Mouse (Mus musculus) spleen, postnatal 4 days (tissue): Measurements from ENCODE around the gene Sptbn1.

Experiments used
- DNase-seq, 2 experiments: peaks; one replicate each; pipeline ENCODE4 v3.0.0; 2022; ENCODE audit warnings: low spot score in 2 of 2

Sptbn1 gene

GRCm38 (mm10) chr11:30267892-30268647 lies at the start of gene Sptbn1:
Gene Sptbn1, minus strand, starts transcription at chr11:30268175.
- DNase-seq = peak; percentile 35 to 65

- no peak for DNase-seq
Observed at GRCm38 (mm10) chr11:30294279-30294678, 26.3 kb upstream of the Sptbn1 start.

DNA sequence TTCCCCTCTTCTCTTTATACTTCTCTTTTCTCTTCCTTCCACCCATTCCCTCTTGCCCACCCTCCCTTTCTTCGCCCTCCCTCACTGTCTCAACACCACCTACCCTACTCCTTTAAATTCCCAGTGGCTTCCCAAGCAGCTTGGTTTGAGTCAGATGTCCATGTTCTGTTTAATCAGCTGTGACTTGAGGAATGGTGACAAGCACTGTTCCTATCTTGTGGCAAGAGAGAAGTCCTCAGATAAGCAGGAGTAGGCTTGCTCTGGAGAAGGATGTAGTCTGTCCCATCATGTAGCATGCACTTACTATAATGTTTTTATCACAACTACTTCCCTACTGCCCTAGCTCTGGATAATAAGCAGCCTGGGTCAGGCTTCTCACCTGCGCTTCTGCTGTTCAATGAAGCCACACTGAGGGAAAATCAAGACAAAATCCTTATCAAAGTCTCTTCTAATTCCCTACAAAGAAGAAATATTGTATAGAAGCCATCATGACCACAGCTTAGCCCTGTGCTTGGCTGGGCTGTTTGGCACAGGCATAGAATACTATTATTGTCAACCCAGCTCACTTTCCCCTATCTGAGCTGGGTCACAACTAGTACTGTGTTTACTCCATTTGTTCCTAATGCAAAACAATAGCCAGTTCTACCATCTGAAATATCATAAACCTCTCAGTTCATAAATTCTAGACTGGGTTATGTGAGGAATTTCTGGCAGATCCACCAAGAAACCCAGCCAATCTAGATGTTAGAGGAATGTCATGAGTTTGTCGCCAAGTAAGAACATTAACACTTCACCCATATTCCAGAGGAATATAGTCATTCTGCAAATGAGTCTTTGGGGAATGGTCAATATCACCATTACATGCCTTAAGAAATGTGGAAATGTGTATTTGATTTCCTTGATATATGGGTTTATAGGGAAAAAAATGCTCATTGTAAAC lies 24.5 kb upstream of the Sptbn1 start:
- DNase-seq = no peak

DNA sequence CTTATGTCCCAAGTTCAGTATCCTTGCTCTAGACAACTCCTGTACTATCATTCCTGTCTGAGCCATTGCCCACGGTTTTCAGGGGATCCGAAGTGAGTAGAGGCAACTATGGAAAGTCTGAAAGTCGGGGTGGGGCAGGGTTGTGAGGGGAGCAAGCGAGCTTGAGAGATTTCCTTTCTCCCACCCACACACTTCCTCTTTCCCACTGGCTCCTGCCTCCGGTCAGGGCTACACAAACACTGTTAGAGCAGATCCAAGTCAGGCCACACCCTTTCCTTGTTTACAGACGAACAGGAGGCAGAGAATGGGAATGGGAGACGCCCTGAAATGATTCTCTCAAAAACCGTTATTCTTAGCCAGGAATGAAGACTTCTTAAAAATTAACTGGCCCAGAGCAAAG lies 23.2 kb upstream of the Sptbn1 start:
- no peak for DNase-seq

- no peak for DNase-seq
Observed at GRCm38 (mm10) chr11:30289470-30290431, 21.8 kb upstream of the Sptbn1 start.

- no peak for DNase-seq
Observed at GRCm38 (mm10) chr11:30288075-30288474, 20.1 kb upstream of the Sptbn1 start.

- DNase-seq = no peak
Observed at GRCm38 (mm10) chr11:30283710-30284109, 15.7 kb upstream of the Sptbn1 start.

- DNase-seq = no peak
Observed at GRCm38 (mm10) chr11:30281096-30281495, 13.1 kb upstream of the Sptbn1 start.

- no peak for DNase-seq
Observed at GRCm38 (mm10) chr11:30279278-30279677, 11.3 kb upstream of the Sptbn1 start.

- no peak for DNase-seq
Observed at GRCm38 (mm10) chr11:30275436-30276031, 7.6 kb upstream of the Sptbn1 start.

DNA sequence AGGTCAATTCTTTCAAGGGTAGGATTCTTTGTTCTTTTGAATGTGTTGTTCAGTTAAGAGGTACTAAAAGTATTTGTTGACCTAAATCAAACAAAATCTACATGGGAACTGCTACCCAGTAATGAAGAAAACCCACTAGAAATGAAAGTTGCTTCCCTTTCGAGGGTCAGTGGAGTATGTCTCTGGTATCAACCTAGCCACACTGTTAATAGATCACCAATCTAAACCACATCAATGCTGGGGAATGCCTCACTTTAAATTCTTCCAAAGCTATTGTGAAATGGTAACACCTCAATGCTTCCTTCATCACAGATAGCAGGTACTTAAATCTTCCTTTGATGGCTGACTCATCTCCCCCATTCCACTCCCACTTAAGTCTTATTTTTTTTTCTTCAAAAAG lies 1.5 kb upstream of the Sptbn1 start:
- no peak for DNase-seq

DNA sequence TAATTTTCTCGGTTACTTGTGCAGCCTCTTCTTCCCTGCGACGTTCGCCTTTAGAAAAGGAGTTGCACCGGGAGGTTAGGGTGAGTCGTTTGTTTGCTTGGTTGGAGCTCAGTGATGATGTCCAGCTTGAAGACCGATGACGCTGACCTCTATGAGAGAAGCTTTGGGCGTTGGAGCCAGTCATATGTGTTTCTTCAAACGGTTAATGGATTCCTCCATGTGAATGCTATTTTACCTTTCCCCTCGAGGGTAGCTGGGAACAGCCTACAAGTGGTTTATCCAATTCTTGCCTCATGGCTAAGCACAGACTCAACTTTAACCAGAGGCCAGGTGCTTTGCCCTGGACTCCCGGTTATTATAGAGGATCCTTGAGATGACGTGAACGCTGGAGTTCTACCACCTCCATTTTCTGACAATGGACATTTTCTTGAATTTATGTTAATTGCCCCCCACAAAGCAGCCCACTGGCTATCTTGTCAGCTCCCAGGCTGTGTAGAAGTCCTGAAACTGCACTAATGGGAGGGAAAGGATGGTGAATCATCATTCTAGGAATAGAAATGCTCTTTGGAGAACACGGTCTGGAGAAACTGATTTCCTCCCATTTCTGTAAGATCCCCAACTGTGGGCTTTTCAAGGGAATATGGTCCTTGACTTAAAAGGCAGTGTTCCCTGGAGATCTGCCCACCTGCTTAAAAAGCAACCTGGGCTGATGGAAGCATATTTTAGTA lies 837 bp upstream of the Sptbn1 start:
- DNase-seq = no peak

GRCm38 (mm10) chr11:30267036-30267891 lies 711 bp downstream of the Sptbn1 start:
- peak; percentile 14 to 71 for DNase-seq

- DNase-seq = no peak
Observed at GRCm38 (mm10) chr11:30266691-30267035, 1.3 kb downstream of the Sptbn1 start.

DNA sequence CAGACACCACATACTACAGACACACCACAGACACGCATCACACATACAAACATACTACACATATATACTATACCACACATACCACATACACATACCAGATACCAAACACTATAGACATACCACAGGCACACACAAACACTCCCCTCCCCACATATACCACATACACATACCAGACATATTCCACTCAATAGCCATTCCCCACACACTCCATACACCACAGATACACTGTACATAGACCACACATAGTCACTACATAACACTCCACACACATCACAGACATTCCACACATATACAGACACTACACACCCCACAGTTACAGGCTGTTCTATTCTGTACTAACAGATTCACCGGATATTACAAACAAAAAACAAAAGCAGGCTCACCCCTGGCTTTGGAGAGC lies 2.3 kb downstream of the Sptbn1 start:
- no peak for DNase-seq

- DNase-seq = no peak
Observed at GRCm38 (mm10) chr11:30263627-30264026, 4.3 kb downstream of the Sptbn1 start.

DNA sequence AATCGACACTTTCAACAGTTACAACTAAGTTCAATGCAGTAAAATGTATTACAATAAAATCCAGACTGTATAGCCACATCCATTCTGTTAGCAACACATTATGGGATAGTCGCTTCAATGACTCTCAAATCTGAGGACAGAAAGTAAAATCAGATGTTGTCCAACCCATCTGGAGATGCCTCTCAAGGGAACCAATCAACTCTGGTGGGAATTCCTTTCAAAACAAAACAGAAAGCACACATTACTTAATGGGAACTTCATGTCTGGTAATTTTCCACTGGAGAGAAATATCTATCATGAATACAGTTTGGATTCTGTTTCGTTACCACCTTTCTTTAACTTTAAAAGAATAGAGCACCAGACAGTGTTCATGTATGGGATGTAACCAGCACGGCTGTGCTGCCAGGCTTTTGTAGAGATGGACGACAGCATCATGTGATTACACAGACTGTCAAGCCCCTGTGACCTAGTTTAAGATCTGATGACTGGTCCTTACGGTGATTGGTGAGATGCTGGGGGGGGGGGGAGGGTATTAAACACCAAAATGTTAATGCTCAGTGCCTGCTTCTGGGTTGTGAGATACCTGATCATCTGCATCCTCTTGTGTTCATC lies 9.1 kb downstream of the Sptbn1 start:
- DNase-seq = no peak

GRCm38 (mm10) chr11:30257812-30258211 lies 10.2 kb downstream of the Sptbn1 start:
- DNase-seq = no peak

DNA sequence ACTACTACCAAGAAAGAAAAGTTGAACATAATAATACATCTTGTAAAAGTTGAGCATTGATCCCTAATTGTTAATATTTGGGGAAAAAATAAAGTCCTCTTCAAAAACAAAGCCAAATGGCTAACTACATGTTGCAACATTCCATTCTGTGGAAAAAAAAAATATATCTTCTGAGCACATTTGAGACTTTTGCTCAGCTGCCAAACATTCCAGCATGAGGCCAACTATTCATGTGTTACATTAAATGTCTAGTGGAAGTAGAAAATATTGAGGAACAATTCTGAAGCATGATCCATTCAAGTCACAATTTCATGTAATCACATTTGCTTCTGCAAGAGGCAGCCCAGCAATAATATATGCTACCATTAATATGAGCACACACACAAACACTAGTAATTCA lies 10.9 kb downstream of the Sptbn1 start:
- no peak for DNase-seq
